Mouse (Mus musculus) myocyte (in vitro differentiated cells): ENCODE data around the gene Ndufs2. TPM values are rescaled to one million over a fixed set of nuclear protein-coding genes. Genes with fewer than 3 reads are reported as not detected.
"Not testable (repeated sequence)": the region's sequence is repeated elsewhere in the genome, so short reads cannot be mapped to it uniquely, and the experiment has no call there.

Source experiments
- H3K27me3 ChIP-seq: one replicate; pipeline ENCODE4 v1.6.1; 2011; ENCODE audit not compliant: control insufficient read depth, insufficient read depth, insufficient read length
- H3K36me3 ChIP-seq: one replicate; pipeline ENCODE4 v1.6.1; 2011; ENCODE audit not compliant: control insufficient read depth, insufficient read depth
- H3K4me2 ChIP-seq: one replicate; pipeline ENCODE4 v1.6.1; 2011; ENCODE audit warnings: low read depth, control low read depth
- H3K4me3 ChIP-seq: one replicate; pipeline ENCODE4 v1.5.1; 2011; ENCODE audit warnings: mild to moderate bottlenecking, control low read depth, moderate library complexity
- H3K79me2 ChIP-seq: one replicate; pipeline ENCODE4 v1.6.1; 2011; ENCODE audit not compliant: control insufficient read depth, insufficient read depth
- H3ac ChIP-seq: one replicate; pipeline ENCODE4 v1.6.1; 2011; ENCODE audit not compliant: control insufficient read depth, insufficient read length
- CEBPB ChIP-seq: IDR thresholded peaks from 2 replicates; pipeline ENCODE4 v1.6.1; 2011; ENCODE audit warnings: mild to moderate bottlenecking, moderate library complexity; ENCODE audit not compliant: poor library complexity, insufficient read depth, severe bottlenecking
- E2F4 ChIP-seq: IDR thresholded peaks from one replicate; pipeline ENCODE4 v1.6.1; 2011; ENCODE audit warnings: mild to moderate bottlenecking, control low read depth, moderate library complexity; ENCODE audit not compliant: insufficient read depth
- MAX ChIP-seq: IDR thresholded peaks from one replicate; pipeline ENCODE4 v1.6.1; 2011; ENCODE audit warnings: low read depth, mild to moderate bottlenecking, control low read depth
- MYOD1 ChIP-seq, 3 experiments: IDR thresholded peaks; one replicate each; pipeline ENCODE4 v1.6.1; 2011; ENCODE audit warnings: control low read depth in 2 of 3, low read depth in 2 of 3, mild to moderate bottlenecking in 2 of 3, moderate library complexity in 1 of 3; ENCODE audit not compliant: insufficient read length in 2 of 3, control insufficient read depth in 1 of 3
- MYOG ChIP-seq, 3 experiments: IDR thresholded peaks; one replicate each; pipeline ENCODE4 v1.6.1; 2011; ENCODE audit warnings: control low read depth in 2 of 3, low read depth in 2 of 3, mild to moderate bottlenecking in 2 of 3; ENCODE audit not compliant: insufficient read length in 2 of 3, control insufficient read depth in 1 of 3, insufficient read depth in 1 of 3
- POLR2A ChIP-seq: IDR thresholded peaks from one replicate; pipeline ENCODE4 v1.6.1; 2011; ENCODE audit warnings: low read depth, mild to moderate bottlenecking, control low read depth, moderate library complexity; ENCODE audit not compliant: insufficient read length
- POLR2AphosphoS2 ChIP-seq: IDR thresholded peaks from one replicate; pipeline ENCODE4 v1.6.1; 2011; ENCODE audit warnings: low read depth, control low read depth; ENCODE audit not compliant: insufficient read length
- REST ChIP-seq: IDR thresholded peaks from one replicate; pipeline ENCODE4 v1.6.1; 2011; ENCODE audit warnings: mild to moderate bottlenecking, control low read depth, moderate library complexity; ENCODE audit not compliant: insufficient read depth, insufficient read length
- SRF ChIP-seq: IDR thresholded peaks from one replicate; pipeline ENCODE4 v1.6.1; 2011; ENCODE audit warnings: low read depth; ENCODE audit not compliant: control insufficient read depth, insufficient read length
- TCF12 ChIP-seq: IDR thresholded peaks from one replicate; pipeline ENCODE4 v1.6.1; 2011; ENCODE audit warnings: mild to moderate bottlenecking, control low read depth; ENCODE audit not compliant: poor library complexity, insufficient read depth, severe bottlenecking
- TCF3 ChIP-seq: IDR thresholded peaks from one replicate; pipeline ENCODE4 v1.6.1; 2011; ENCODE audit warnings: low read depth, control low read depth; ENCODE audit not compliant: insufficient read length
- USF1 ChIP-seq: IDR thresholded peaks from one replicate; pipeline ENCODE4 v1.6.1; 2011; ENCODE audit warnings: low read depth, mild to moderate bottlenecking, control low read depth, moderate library complexity
- polyA plus RNA-seq: library from polyadenylated mRNA; unstranded; fragments of >200 nt; fragmentation: generic; extraction: Trizol; gene quantifications from one replicate; pipeline ENCODE4 v1.2.1, GENCODE M21; 2012; ENCODE audit warnings: missing spikeins

Gene Ndufs2
- polyA plus RNA-seq, 1 experiment, result 409 TPM

DNA sequence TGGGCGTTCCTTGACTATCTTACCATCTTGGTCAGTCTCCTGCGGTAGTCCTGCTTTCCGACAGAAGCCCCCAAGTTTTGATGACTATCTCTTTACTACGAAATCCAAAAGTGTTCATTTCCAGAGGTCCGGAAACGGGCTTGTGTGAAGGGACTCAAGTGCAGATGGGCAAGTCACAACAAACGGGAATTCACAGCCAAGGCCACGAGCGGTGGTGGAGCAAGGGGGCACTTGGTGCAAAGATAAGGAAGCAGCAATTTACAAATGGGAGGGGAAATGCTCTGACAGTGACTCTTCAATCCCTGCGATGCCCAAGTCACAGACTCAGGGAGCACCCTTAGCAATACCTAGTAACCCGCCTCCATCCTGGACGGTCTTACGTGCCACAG is 3.7 kb downstream of the Ndufs2 start:
- TF ChIP-seq TCF12 (no peak), POLR2AphosphoS2 (no peak)
- H3K27me3 ChIP-seq, result no peaks in the 10 kb centered on the region
- H3K4me3 ChIP-seq, result peak overlapping the region; percentile 62
- peaks cover 29% of the 10 kb centered on the region for H3K79me2 ChIP-seq
- peak overlapping the region; percentile 98 for H3K4me2 ChIP-seq
- H3ac ChIP-seq, result no peak overlapping the region
- no peaks in the 10 kb centered on the region for H3K36me3 ChIP-seq

- TF ChIP-seq MAX (no peak), E2F4 (no peak), SRF (no peak), USF1 (no peak), TCF12 (no peak), CEBPB (no peak), POLR2AphosphoS2 (peak; percentile 67), TCF3 (no peak), MYOD1 (IDR thresholded peaks at IDR 0.05; ENCODE audit: control insufficient read depth in 1 of 3, insufficient read length in 2 of 3, low read depth in 2 of 3) (no peak), REST (no peak), POLR2A (peak; percentile 81), MYOG (IDR thresholded peaks at IDR 0.05; ENCODE audit: control insufficient read depth in 1 of 3, insufficient read depth in 1 of 3, insufficient read length in 2 of 3, low read depth in 2 of 3) (no peak)
- H3K27me3 ChIP-seq, result no peaks in the 10 kb centered on the region
- peak overlapping the region; percentile 62 for H3K4me3 ChIP-seq
- no peak overlapping the region for H3ac ChIP-seq
- H3K36me3 ChIP-seq, result no peaks in the 10 kb centered on the region
- H3K4me2 ChIP-seq, result peak overlapping the region; percentile 98
- H3K79me2 ChIP-seq, result peaks cover 29% of the 10 kb centered on the region
These were observed 4.3 kb downstream of the Ndufs2 start for GRCm38 (mm10) chr1:171246709-171247452.

- Histone ChIP-seq H3K36me3 (no peaks in the 10 kb centered on the region), H3K27me3 (no peaks in the 10 kb centered on the region), H3K79me2 (peaks cover 29% of the 10 kb centered on the region), H3K4me2 (peak overlapping the region; percentile 97), H3ac (no peak overlapping the region), H3K4me3 (peak overlapping the region; percentile 62)
- no peak for TF ChIP-seq CEBPB
- TF ChIP-seq TCF12, result peak; percentile 24
- peak in 1 of 3 experiments; percentile 49 for TF ChIP-seq MYOG (IDR thresholded peaks at IDR 0.05; ENCODE audit: control insufficient read depth in 1 of 3, insufficient read depth in 1 of 3, insufficient read length in 2 of 3, low read depth in 2 of 3)
- no peak for TF ChIP-seq E2F4
- peak in 2 of 3 experiments; percentile 6 to 54 for TF ChIP-seq MYOD1 (IDR thresholded peaks at IDR 0.05; ENCODE audit: control insufficient read depth in 1 of 3, insufficient read length in 2 of 3, low read depth in 2 of 3)
These were observed 5.8 kb downstream of the Ndufs2 start for GRCm38 (mm10) chr1:171245353-171245752.

DNA sequence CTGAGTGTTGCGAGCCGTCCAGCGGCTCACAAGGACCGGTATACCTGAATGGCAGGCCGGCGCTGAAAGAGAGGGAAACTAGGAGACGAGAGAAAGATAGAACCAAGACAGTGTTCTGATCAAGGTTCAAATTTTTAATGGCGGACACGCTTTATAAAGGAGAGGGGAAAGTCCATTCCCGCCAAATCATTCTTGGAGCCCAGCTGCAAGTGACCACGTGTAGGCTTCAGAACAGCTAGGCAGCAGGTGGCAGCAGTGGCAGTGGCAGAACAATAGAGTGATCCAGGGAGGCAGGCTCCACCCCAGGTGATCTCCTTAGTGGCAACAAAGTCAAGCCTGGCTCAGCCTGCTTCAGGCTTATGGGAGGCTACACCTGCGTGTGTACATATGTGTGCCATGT is 9.2 kb downstream of the Ndufs2 start:
- not testable (repeated sequence) for H3ac ChIP-seq, H3K4me3 ChIP-seq, H3K27me3 ChIP-seq, H3K4me2 ChIP-seq
- Histone ChIP-seq H3K79me2 (peaks cover 29% of the 10 kb centered on the region), H3K36me3 (peaks cover 13% of the 10 kb centered on the region)

GRCm38 (mm10) chr1:171240911-171241310 is 10.3 kb downstream of the Ndufs2 start:
- H3ac ChIP-seq, result no peak overlapping the region
- H3K36me3 ChIP-seq, result peaks cover 18% of the 10 kb centered on the region
- no peak overlapping the region for H3K4me2 ChIP-seq
- TF ChIP-seq CEBPB, result no peak
- no peak for TF ChIP-seq TCF12
- TF ChIP-seq USF1, result no peak
- TF ChIP-seq REST, result no peak
- H3K27me3 ChIP-seq, result no peaks in the 10 kb centered on the region
- H3K79me2 ChIP-seq, result peaks cover 19% of the 10 kb centered on the region
- H3K4me3 ChIP-seq, result no peak overlapping the region
